Mouse (Mus musculus): ENCODE data around the gene BC067074. TPM values are rescaled to one million over a fixed set of nuclear protein-coding genes. Genes with fewer than 3 reads are reported as not detected.

Gene BC067074
- under 1 TPM; 0.08 to 0.24 TPM for polyA plus RNA-seq (2012; fragmentation: generic; extraction: Trizol)

GRCm38 (mm10) chr13:113292975-113293706, at the start of gene BC067074:
BC067074 (plus strand) TSS chr13:113293159.

Other genes with a start within 250 kb of the BC067074 start
- gene Gpx8, start 246.7 kb upstream of the BC067074 start, polyA plus RNA-seq (2012; fragmentation: generic; extraction: Trizol), result 100 to 1,000 TPM in 1 of 2 experiments, 10 to 100 TPM in 1; 24.6 to 164 TPM
- gene Gzma, start 192.2 kb upstream of the BC067074 start, polyA plus RNA-seq (2012; fragmentation: generic; extraction: Trizol), result not detected
- gene Esm1, start 83.5 kb upstream of the BC067074 start, polyA plus RNA-seq (2012; fragmentation: generic; extraction: Trizol), result 1 to 10 TPM; 6.4 to 6.8 TPM
- gene Gzmk, start 67.3 kb upstream of the BC067074 start, polyA plus RNA-seq (2012; fragmentation: generic; extraction: Trizol), result under 1 TPM in 1 of 2 experiments, not detected in 1; 0.04 TPM

All from C3H10T1/2 (cell line).